In the genomic region with DNA sequence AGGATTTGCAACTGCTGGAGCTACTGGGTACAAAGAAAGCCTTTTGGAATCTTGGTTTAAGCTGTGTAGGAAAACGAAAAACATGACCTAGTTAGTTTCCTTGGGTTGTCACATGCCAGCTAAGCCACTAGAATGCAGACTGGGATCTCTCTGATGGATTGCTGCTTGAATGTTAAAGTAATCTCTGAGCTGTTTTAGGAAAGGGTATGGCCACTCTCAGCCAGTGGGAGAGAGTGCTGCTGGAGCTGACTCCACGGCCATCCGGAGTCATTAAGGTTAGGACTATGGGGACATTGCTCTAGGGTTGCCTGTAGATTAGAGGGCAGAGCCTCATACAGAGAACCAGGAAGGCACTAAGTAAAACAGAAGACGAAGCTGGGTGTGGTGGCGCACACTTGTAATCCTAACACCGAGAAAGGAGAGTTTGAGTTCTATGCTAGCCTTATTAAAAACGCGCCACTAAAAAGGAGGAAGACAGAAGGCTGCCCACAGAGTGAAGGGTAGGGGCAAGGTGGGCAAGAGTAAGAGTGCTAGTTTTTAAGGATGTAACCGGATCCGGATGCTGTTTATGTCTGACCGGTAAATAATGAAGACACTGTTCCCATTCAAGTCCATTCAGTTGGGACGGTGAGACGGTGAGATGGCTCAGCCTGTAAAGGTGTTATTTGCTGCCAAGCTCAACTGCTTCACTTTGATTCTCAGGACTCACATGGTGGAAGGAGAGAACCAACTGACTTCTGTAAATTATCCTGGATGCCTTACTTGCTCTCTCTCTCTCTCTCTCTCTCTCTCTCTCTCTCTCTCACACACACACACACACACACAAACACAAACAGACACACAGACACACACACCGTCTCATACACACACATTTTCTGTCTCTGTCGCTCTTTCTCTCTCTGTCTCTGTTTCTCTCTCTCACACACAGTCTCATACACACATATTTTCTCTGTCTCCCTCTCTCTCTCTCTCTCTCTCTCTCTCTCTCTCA, we compare ENCODE assay signal across 8 mouse cellular contexts. TPM values are rescaled to one million over a fixed set of nuclear protein-coding genes. Genes with fewer than 3 reads are reported as not detected.
DNase-seq lines count a peak whose midpoint lies in the region; ATAC-seq and TF ChIP-seq lines count a peak whose summit lies in the region.

No protein-coding gene starts in this region.

- H3K4me1 ChIP-seq in kidney, adult 2 months (ENCODE audit: control insufficient read depth, insufficient read depth, low read length), result peaks cover 15% of the 10 kb centered on the region; the same call in 1 of the 2 replicates
- peaks cover 8% of the 10 kb centered on the region for H3K4me1 ChIP-seq in forebrain, embryonic 12.5 days
- H3K4me1 ChIP-seq in intestine, embryonic 16.5 days (ENCODE audit: control insufficient read depth, insufficient read depth, low read length), result no peaks in the 10 kb centered on the region

- peak; percentile 49 for ATAC-seq in forebrain, embryonic 12.5 days (ENCODE audit: low FRiP score)
- ATAC-seq in intestine, embryonic 16.5 days, result peak; percentile 65
- ATAC-seq in megakaryocyte, adult 5-6 weeks (ENCODE audit: poor library complexity, severe bottlenecking), result peak; percentile 54

- H3K4me2 ChIP-seq in forebrain, embryonic 12.5 days, result peak overlapping the region; percentile 56
- H3K4me2 ChIP-seq in intestine, embryonic 16.5 days (ENCODE audit: low read depth, low read length), result peak overlapping the region; percentile 56

- no peaks in the 10 kb centered on the region for H3K36me3 ChIP-seq in kidney, adult 2 months (ENCODE audit: control insufficient read depth, insufficient read depth, low read length)
- H3K36me3 ChIP-seq in forebrain, embryonic 12.5 days (replicated peaks), result no peaks in the 10 kb centered on the region
- no peaks in the 10 kb centered on the region for H3K36me3 ChIP-seq in intestine, embryonic 16.5 days (ENCODE audit: control insufficient read depth, insufficient read depth, low read length)
- H3K36me3 ChIP-seq in splenic B cell, adult 2 months (ENCODE audit: control insufficient read depth, insufficient read depth, low read length, poor library complexity, severe bottlenecking), result no peaks in the 10 kb centered on the region

- no peaks in the 10 kb centered on the region for H3K9me3 ChIP-seq in forebrain, embryonic 12.5 days
- H3K9me3 ChIP-seq in intestine, embryonic 16.5 days (ENCODE audit: control insufficient read depth, low read length), result no peaks in the 10 kb centered on the region

- peak overlapping the region; percentile 42 for H3K4me3 ChIP-seq in kidney, adult 2 months (ENCODE audit: insufficient read depth, low read depth, low read length)
- H3K4me3 ChIP-seq in forebrain, embryonic 12.5 days (replicated peaks), result peak overlapping the region; percentile 33
- peak overlapping the region; percentile 38 for H3K4me3 ChIP-seq in intestine, embryonic 16.5 days (ENCODE audit: low read length)

- no peaks in the 10 kb centered on the region for H3K27me3 ChIP-seq in kidney, adult 2 months (replicated peaks; ENCODE audit: control insufficient read depth, insufficient read depth, low read length)
- peaks cover 47% of the 10 kb centered on the region for H3K27me3 ChIP-seq in forebrain, embryonic 12.5 days
- peaks cover 2% of the 10 kb centered on the region; the same call in 1 of the 2 replicates for H3K27me3 ChIP-seq in intestine, embryonic 16.5 days (replicated peaks; ENCODE audit: control insufficient read depth, insufficient read depth, low read length)
- no peaks in the 10 kb centered on the region for H3K27me3 ChIP-seq in splenic B cell, adult 2 months (ENCODE audit: control insufficient read depth, insufficient read depth, low read length, poor library complexity, severe bottlenecking)

- TF ChIP-seq CTCF in kidney, adult 2 months (conservative IDR thresholded peaks at IDR 0.05; ENCODE audit: insufficient read depth, insufficient read length, low read depth, low read length), result no peak

- no peak for TF ChIP-seq POLR2A in kidney, adult 2 months (IDR thresholded peaks at IDR 0.05; ENCODE audit: low read depth, low read length)

- peak overlapping the region; percentile 83 for H3K27ac ChIP-seq in kidney, adult 2 months (ENCODE audit: insufficient read depth, low read depth, low read length)
- H3K27ac ChIP-seq in forebrain, embryonic 12.5 days, result peak overlapping the region; percentile 97
- H3K27ac ChIP-seq in intestine, embryonic 16.5 days (ENCODE audit: low read length), result peak overlapping the region; percentile 94

- 5% methylated on average over 15 of the region's 15 CpGs for WGBS in kidney, adult 2 months
- 28% methylated on average over 15 of the region's 15 CpGs for WGBS in forebrain, embryonic 12.5 days
- WGBS in intestine, embryonic 16.5 days, result 18% methylated on average over 15 of the region's 15 CpGs

- DNase-seq in kidney, adult 2 months, result no peak
- DNase-seq in kidney, adult 9 months, result no peak
- DNase-seq in ZHBTc4 (ENCODE audit: low read depth, low spot score), result peak; percentile 15
- peak; percentile 2 for DNase-seq in splenic B cell, adult 2 months (ENCODE audit: low read depth, low spot score)
- no peak for DNase-seq in right cerebral cortex, postnatal 14 days

- H3K9ac ChIP-seq in forebrain, embryonic 12.5 days, result peak overlapping the region; percentile 59
- H3K9ac ChIP-seq in intestine, embryonic 16.5 days (ENCODE audit: low read depth, low read length), result peak overlapping the region; percentile 74

RNA-seq across cellular contexts. Expression of gene Ddx3x, which starts 37.3 kb away (rescaled TPM):
- polyA plus RNA-seq in kidney, adult 2 months (2012; rRNA removed), result 38.9 and 41.4 TPM in 2 replicates
- 185 and 189 TPM in 2 replicates for polyA plus RNA-seq in forebrain, embryonic 12.5 days (2016; fragmentation: Nextera tagmentation; extraction: Ambion mirVana)
- 101 and 103 TPM in 2 replicates for polyA plus RNA-seq in intestine, embryonic 16.5 days (2015; fragmentation: Nextera tagmentation; extraction: Ambion mirVana)
- 177 and 179 TPM in 2 replicates for total RNA-seq in megakaryocyte, adult 5-6 weeks (2015)
- 384 and 435 TPM in 2 replicates for total RNA-seq in megakaryocyte, adult 5-6 weeks (2017)

Comparison
In these comparisons a context has a peak if more than half of its experiments do, and no peak if none do; other contexts are left out.
1. DNase-seq: peak in ZHBTc4 (single experiment) and splenic B cell, adult 2 months (single experiment); none in kidney, adult 2 months (single experiment), kidney, adult 9 months (single experiment) and right cerebral cortex, postnatal 14 days (single experiment).
2. Peak in every context shown above with its lines, with median percentiles within 50 percentile points of each other: H3K27ac ChIP-seq, H3K4me3 ChIP-seq and ATAC-seq.